Mouse (Mus musculus) layer of hippocampus, adult 8-10 months (tissue): ENCODE data around the gene Slc6a2. TPM values are rescaled to one million over a fixed set of nuclear protein-coding genes. Genes with fewer than 3 reads are reported as not detected.

ENCODE experiments used
- DNase-seq, 2 experiments: peaks; one replicate each; pipeline ENCODE4 v3.0.0; 2022; ENCODE audit warnings: low spot score in 2 of 2
- total RNA-seq, 4 experiments: library from RNA; stranded (reverse); gene quantifications; 2 replicates each; pipeline ENCODE4 v1.2.4; 2022

The Slc6a2 gene
- total RNA-seq: under 1 TPM; 0.10 to 0.27 (median 0.16) TPM

- DNase-seq: no peak
Measured at GRCm38 (mm10) chr8:92959779-92960178, at the start of gene Slc6a2. Gene Slc6a2 (plus strand): TSS chr8:92960079.

GRCm38 (mm10) chr8:92911477-92911876, 48.4 kb upstream of the Slc6a2 start:
- DNase-seq: no peak

- DNase-seq: no peak
Measured at GRCm38 (mm10) chr8:92913396-92913795, 46.5 kb upstream of the Slc6a2 start.

DNA sequence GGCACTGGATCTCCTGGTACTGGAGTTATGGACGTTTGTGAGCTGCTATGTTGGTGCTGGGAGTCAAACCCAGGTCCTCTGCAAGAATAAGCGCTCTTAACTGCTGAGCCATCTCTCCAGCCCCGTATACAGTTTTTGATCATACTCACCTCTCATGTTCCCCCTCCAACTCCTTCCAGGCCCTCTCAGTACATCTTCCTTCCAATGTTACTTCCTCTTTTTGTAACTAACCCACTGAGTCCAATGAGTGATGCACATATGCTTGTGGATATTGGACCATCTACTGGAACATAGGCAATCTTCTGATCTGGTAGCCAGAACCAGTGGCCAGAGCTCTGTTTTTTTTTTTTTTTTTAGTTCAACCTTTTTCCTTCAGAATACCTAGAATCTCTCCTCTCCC, 43.8 kb upstream of the Slc6a2 start:
- no peak for DNase-seq

- no peak for DNase-seq
Measured at GRCm38 (mm10) chr8:92921768-92922167, 38.1 kb upstream of the Slc6a2 start.

- no peak for DNase-seq
Measured at GRCm38 (mm10) chr8:92928986-92929385, 30.9 kb upstream of the Slc6a2 start.

- DNase-seq: no peak
Measured at GRCm38 (mm10) chr8:92938056-92938455, 21.8 kb upstream of the Slc6a2 start.

- no peak for DNase-seq
Measured at GRCm38 (mm10) chr8:92949071-92949470, 10.8 kb upstream of the Slc6a2 start.

DNA sequence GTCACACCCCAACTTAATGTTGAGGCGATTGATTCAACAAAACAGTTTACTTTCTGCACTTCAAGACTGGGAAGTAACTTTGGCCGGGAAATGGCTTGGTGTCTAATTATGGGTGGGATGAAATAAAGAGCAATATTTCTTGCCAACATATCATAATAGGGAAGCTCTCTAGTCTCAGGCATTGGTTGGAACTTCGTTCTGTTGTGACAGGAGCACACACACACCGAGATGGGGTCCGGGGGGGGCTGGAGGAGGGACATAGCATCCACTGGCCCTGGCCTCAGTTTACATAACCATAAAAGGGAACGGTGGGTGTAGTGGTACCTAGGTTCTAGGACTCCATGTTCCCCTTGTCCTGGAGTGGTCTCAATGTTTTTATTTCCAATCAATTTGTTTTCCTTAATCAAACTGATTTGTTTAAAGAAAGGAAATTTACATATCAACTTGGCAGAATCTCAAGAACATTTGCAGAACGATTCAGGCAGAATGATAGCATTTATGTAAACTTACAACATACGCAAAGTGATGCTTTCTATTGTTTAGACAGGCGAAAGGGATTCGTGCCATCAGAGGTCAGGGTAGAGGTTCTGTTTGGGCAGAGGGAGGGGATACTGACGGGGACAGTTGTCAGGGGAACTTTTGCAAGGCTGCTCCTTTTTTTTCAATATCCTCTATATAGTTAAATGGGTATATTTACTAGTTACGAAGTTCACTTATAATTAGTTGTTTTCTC, 9.1 kb upstream of the Slc6a2 start:
- DNase-seq: no peak

DNA sequence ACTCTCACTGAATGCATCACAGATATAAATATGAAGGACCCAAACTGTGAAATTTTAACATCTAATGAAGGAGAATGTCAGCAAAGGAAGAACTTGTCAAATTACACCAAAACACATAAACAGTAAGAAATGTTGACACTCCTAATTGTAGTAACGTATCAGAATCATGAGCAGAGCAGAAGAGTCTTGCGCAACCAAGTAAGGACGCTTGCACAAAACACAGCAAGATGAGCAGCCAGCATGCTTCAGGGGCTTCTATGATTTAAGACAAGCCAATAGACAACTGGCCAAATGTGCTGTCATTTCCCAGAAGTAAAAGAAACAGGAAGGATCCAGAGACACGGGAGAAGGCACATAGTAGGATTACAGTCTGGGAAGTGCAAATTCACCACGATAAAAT, 5.8 kb upstream of the Slc6a2 start:
- no peak for DNase-seq

DNA sequence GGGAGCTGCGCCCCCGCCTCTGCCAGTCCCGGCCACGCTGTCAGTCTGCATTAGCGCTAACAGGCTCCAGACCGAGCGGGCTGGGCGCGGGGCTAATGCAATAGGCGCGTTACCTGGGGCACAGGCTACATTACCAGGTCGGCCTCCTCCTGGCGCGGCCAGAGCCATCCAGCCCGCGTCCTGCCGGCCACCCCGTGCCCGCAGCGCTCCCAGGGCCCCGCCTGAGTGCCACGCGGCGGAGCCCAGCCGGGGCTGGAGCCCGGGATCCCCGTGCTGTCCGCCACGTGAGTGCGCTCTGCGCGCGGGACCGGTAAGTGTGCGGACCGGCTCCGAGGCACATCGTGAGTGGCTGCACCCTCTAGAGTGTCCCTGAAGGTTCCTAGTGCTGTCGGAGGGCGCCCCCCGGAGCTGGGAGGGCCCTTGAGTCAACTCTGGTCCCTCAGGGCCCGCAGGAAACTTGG, 602 bp downstream of the Slc6a2 start:
- no peak for DNase-seq

DNA sequence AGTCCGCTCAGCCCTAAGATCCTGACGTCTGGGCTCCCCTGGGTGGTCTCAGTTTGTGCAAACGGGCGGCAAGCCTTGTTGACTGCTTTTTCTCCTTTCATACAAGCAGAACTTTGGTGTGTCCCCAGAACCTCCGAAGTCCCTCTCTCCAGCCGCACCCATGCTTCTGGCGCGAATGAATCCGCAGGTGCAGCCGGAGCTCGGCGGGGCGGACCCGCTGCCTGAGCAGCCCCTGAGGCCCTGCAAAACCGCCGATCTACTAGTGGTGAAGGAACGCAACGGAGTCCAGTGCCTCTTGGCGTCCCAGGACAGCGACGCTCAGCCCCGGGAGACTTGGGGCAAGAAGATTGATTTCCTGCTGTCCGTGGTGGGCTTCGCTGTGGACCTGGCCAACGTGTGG, 1.2 kb downstream of the Slc6a2 start:
- no peak for DNase-seq

GRCm38 (mm10) chr8:92964556-92964955, 4.7 kb downstream of the Slc6a2 start:
- DNase-seq: no peak

- peak in 1 of 2 experiments; percentile 10 for DNase-seq
Measured at GRCm38 (mm10) chr8:92972949-92973348, 13.1 kb downstream of the Slc6a2 start.

DNA sequence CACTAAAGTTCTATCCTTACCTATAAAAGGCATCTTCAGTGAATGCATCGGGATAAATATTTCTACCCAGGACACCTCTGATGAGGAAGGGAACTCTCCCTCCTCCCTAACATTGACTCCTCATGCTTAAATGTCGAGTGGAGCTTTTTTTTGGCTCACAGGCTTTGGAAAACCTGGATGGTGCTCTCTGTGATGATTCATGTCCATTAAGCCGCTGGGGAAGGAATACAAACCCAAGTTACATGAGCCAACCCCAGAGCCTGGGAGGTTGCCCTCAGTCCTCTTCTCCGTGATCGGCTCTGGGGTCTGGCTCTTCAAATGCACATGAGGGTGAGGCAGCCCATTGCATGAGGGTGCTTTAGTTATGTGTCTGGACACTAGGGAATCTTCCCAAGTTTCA, 16.8 kb downstream of the Slc6a2 start:
- DNase-seq: no peak

GRCm38 (mm10) chr8:92982491-92982890, 22.6 kb downstream of the Slc6a2 start:
- DNase-seq: no peak

DNA sequence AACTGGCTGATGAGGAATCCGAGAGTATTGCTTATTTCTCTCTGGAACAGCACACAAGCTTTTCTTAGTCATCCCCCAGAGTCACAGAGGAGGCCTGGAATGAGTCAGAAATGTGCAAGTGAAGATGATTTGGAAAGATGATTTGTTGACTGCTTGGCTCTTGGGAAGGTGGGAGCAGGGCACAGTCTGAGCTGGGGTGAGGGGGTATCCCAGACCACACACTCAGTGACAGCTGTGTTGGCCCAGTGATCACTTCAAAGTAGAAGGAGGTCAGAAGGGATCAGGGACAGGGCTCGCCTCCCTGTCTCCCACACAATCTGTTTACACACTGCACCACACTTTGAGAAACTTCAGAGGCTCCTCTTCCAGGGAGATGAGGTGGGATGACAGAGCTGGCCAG, 24.5 kb downstream of the Slc6a2 start:
- DNase-seq: no peak

GRCm38 (mm10) chr8:92996840-92997239, 37.0 kb downstream of the Slc6a2 start:
- DNase-seq: peak in 1 of 2 experiments; percentile 49

GRCm38 (mm10) chr8:92998600-92998999, 38.7 kb downstream of the Slc6a2 start:
- peak in 1 of 2 experiments; percentile 44 for DNase-seq

GRCm38 (mm10) chr8:93010286-93010685, 50.4 kb downstream of the Slc6a2 start:
- peak in 1 of 2 experiments; percentile 19 for DNase-seq

DNA sequence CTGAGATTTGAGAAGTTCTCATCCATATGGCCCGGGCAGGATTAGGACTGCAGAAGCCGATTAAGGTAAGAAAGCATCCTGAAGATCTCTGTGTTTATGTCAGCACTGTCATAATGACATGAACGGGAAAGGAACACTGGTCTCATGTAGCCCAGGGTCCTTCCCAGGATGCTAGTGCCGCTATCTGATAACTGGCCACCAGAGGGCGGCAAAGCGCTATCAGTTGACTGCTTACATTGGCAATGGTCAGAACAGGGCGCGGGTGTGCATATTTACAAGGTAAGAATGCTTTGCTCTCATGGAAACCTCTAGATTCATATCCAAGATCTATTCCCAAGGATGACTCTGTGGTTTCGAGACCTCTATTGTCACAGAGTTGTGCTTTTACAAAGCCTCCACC, 51.6 kb downstream of the Slc6a2 start:
- peak; percentile 52 to 87 for DNase-seq

DNA sequence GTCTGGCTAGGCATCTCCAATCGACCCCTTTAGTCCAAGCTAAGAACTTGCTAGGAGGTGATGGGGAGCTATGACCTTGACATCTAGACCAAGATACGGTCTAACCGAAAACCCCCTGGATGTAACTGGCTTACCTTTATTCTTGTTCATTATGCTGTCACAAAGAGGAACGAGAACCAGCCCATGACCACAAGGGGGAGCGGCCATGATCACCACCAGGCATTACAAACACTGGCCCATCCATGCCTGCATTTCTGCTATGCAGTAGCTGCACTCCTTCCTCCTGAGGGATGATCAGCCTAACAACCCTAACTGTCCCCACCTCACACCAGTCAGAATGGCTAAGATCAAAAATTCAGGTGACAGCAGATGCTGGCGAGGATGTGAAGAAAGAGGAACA, 52.3 kb downstream of the Slc6a2 start:
- no peak for DNase-seq

DNA sequence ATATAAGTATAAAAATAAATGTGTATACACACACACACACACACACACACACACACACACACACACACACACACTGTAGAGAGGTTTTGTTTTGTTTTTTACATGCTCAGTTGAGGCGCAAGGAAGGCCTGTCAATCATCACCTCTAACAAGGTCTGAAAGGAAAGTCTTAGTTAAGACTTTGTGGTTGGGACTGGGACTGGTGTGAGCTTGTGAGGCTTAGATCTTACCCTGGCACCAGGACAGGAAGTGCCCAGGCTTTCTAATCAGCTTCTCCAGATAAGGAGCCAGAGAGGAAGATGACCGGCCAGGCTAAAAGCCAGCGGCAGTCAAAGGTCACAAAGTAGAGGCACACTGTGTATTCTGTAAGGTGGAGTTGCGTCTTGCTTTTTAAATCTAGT, 54.4 kb downstream of the Slc6a2 start:
- no peak for DNase-seq
